Mouse (Mus musculus): ENCODE data around the gene Stpg2.

- TF ChIP-seq CTCF (IDR thresholded peaks at IDR 0.05; ENCODE audit: extremely low read depth, insufficient read depth, insufficient read length, insufficient replicate concordance) = no peak
- no peak for TF ChIP-seq POLR2A (IDR thresholded peaks at IDR 0.05; ENCODE audit: low read depth, low read length)
Measured at GRCm38 (mm10) chr3:139599508-139599907, 394.0 kb downstream of the Stpg2 start.
